Mouse (Mus musculus) heart, embryonic 14.5 days (tissue): ENCODE measurements around the gene Sumo1. TPM values are rescaled to one million over a fixed set of nuclear protein-coding genes. Genes with fewer than 3 reads are reported as not detected.
"Not testable (repeated sequence)": the region's sequence is repeated elsewhere in the genome, so short reads cannot be mapped to it uniquely, and the experiment has no call there.

Experiments
- ATAC-seq: fragments of 200-750 bp; cut with Nextera tagmentation; 2 replicates; pipeline ENCODE4 v1.8.0; 2017; ENCODE audit warnings: low read depth, moderate TSS enrichment; ENCODE audit not compliant: insufficient number of reproducible peaks, insufficient read depth, low FRiP score
- H3K27ac ChIP-seq, 2 experiments: fragments of 200-500 bp in 1 of 2; fragments of 300-500 bp in 1 of 2; sonication (generic) in 1 of 2; replicated peaks in 1 of 2; 2 replicates each; pipeline ENCODE4 v1.5.1; 2012 to 2014; ENCODE audit warnings: low read depth in 2 of 2, low read length in 2 of 2, control low read depth in 1 of 2, mild to moderate bottlenecking in 1 of 2, mixed read lengths in 1 of 2; ENCODE audit not compliant: control insufficient read depth in 1 of 2, insufficient read depth in 1 of 2
- H3K27me3 ChIP-seq: fragments of 300-500 bp; sonication (generic); 2 replicates; pipeline ENCODE4 v1.6.1; 2014; ENCODE audit warnings: mild to moderate bottlenecking, low read length, control low read depth; ENCODE audit not compliant: control insufficient read depth, insufficient read depth
- H3K36me3 ChIP-seq: fragments of 300-500 bp; sonication (generic); 2 replicates; pipeline ENCODE4 v1.6.1; 2014; ENCODE audit warnings: mild to moderate bottlenecking, control low read depth, low read length, mixed read lengths; ENCODE audit not compliant: control insufficient read depth, insufficient read depth
- H3K4me1 ChIP-seq, 2 experiments: fragments of 200-500 bp in 1 of 2; fragments of 300-500 bp in 1 of 2; sonication (generic) in 1 of 2; 2 replicates each; pipeline ENCODE4 v1.6.1; 2012 to 2014; ENCODE audit warnings: low read length in 2 of 2, control low read depth in 1 of 2, mixed read lengths in 1 of 2; ENCODE audit not compliant: control insufficient read depth in 2 of 2, insufficient read depth in 2 of 2
- H3K4me2 ChIP-seq: fragments of 300-500 bp; sonication (generic); 2 replicates; pipeline ENCODE4 v1.6.1; 2014; ENCODE audit warnings: mild to moderate bottlenecking, low read length
- H3K4me3 ChIP-seq, 2 experiments: fragments of 200-500 bp in 1 of 2; fragments of 300-500 bp in 1 of 2; sonication (generic) in 1 of 2; 2 replicates each; pipeline ENCODE4 v1.5.1; 2012 to 2014; ENCODE audit warnings: low read length in 2 of 2, mild to moderate bottlenecking in 2 of 2, control low read depth in 1 of 2, low read depth in 1 of 2, moderate library complexity in 1 of 2; ENCODE audit not compliant: control insufficient read depth in 1 of 2, insufficient read depth in 1 of 2
- H3K9ac ChIP-seq: fragments of 300-500 bp; sonication (generic); 2 replicates; pipeline ENCODE4 v1.6.1; 2014; ENCODE audit warnings: mild to moderate bottlenecking, low read length
- H3K9me3 ChIP-seq: fragments of 300-500 bp; sonication (generic); 2 replicates; pipeline ENCODE4 v1.6.1; 2016; ENCODE audit warnings: low read length, control low read depth; ENCODE audit not compliant: control insufficient read depth
- WGBS: fragments of 180-500 bp; shearing (Covaris S2); extraction: QIAGEN DNeasy Blood & Tissue Kit; methylation state at CpG from one replicate; pipeline ENCODE4 v1.1.7; 2014; 5-methylcytosine and 5-hydroxymethylcytosine counted together
- polyA plus RNA-seq: library from polyadenylated mRNA; unstranded; fragments of >200 nt; fragmentation: Nextera tagmentation; extraction: Ambion mirVana; gene quantifications from 2 replicates; pipeline ENCODE4 v1.2.1, GENCODE M21; 2014

Sumo1 gene
- polyA plus RNA-seq, 1 experiment from 2014 or later, result 246 TPM

GRCm38 (mm10) chr1:59656244-59657171 lies 14.1 kb downstream of the Sumo1 start:
- Histone ChIP-seq H3K9ac (no peak overlapping the region), H3K36me3 (peaks cover 26% of the 10 kb centered on the region), H3K4me3 (no peak overlapping the region), H3K27me3 (no peaks in the 10 kb centered on the region), H3K4me2 (no peak overlapping the region), H3K9me3 (no peaks in the 10 kb centered on the region), H3K27ac (no peak overlapping the region), H3K4me1 (no peaks in the 10 kb centered on the region)
- ATAC-seq, result no peak
- WGBS, result 87% methylated on average over 7 of the region's 7 CpGs

- Histone ChIP-seq H3K36me3 (peaks cover 46% of the 10 kb centered on the region), H3K27ac (no peak overlapping the region), H3K9me3 (no peaks in the 10 kb centered on the region), H3K4me2 (no peak overlapping the region), H3K4me1 (no peaks in the 10 kb centered on the region), H3K4me3 (no peak overlapping the region), H3K9ac (no peak overlapping the region), H3K27me3 (no peaks in the 10 kb centered on the region)
- no peak for ATAC-seq
- WGBS, result 82% methylated on average over 3 of the region's 3 CpGs
These were observed 17.3 kb downstream of the Sumo1 start for GRCm38 (mm10) chr1:59653243-59653911.

- H3K4me1 ChIP-seq, result no peaks in the 10 kb centered on the region
- H3K36me3 ChIP-seq, result peaks cover 59% of the 10 kb centered on the region
- no peaks in the 10 kb centered on the region for H3K27me3 ChIP-seq
- WGBS, result 88% methylated on average over 3 of the region's 3 CpGs
- no peaks in the 10 kb centered on the region for H3K9me3 ChIP-seq
- no peak overlapping the region for H3K9ac ChIP-seq
- H3K27ac ChIP-seq, result no peak overlapping the region
- ATAC-seq, result no peak
- H3K4me2 ChIP-seq, result no peak overlapping the region
- H3K4me3 ChIP-seq, result no peak overlapping the region
These were observed 19.3 kb downstream of the Sumo1 start for GRCm38 (mm10) chr1:59651201-59651819.

- not testable (repeated sequence) for H3K27me3 ChIP-seq
- peaks cover 66% of the 10 kb centered on the region for H3K36me3 ChIP-seq
- 96% methylated on average over 2 of the region's 2 CpGs for WGBS
These were observed 24.1 kb downstream of the Sumo1 start for GRCm38 (mm10) chr1:59646502-59646901.

GRCm38 (mm10) chr1:59642488-59642887 lies 28.1 kb downstream of the Sumo1 start:
- H3K9ac ChIP-seq, result no peak overlapping the region
- H3K4me2 ChIP-seq, result no peak overlapping the region
- no peaks in the 10 kb centered on the region for H3K27me3 ChIP-seq
- no peak for ATAC-seq
- H3K9me3 ChIP-seq, result no peaks in the 10 kb centered on the region
- WGBS, result 55% methylated on average over 1 of the region's 1 CpGs
- H3K4me1 ChIP-seq, result no peaks in the 10 kb centered on the region
- peaks cover 51% of the 10 kb centered on the region for H3K36me3 ChIP-seq
- H3K4me3 ChIP-seq, result no peak overlapping the region
- H3K27ac ChIP-seq, result no peak overlapping the region

More at GRCm38 (mm10) chr1:59646502-59646901, 24.1 kb downstream of the Sumo1 start:
- not testable (repeated sequence) for H3K4me2 ChIP-seq, H3K4me3 ChIP-seq, H3K9ac ChIP-seq, H3K27ac ChIP-seq, H3K9me3 ChIP-seq, ATAC-seq, H3K4me1 ChIP-seq

GRCm38 (mm10) chr1:59638371-59638770 lies 32.3 kb downstream of the Sumo1 start:
- Histone ChIP-seq H3K4me2 (no peak overlapping the region), H3K27me3 (no peaks in the 10 kb centered on the region), H3K36me3 (peaks cover 32% of the 10 kb centered on the region), H3K27ac (no peak overlapping the region), H3K9me3 (no peaks in the 10 kb centered on the region), H3K4me3 (no peak overlapping the region), H3K4me1 (no peaks in the 10 kb centered on the region), H3K9ac (no peak overlapping the region)
- ATAC-seq, result no peak
- 80% methylated on average over 3 of the region's 3 CpGs for WGBS

GRCm38 (mm10) chr1:59636349-59636748 lies 34.3 kb downstream of the Sumo1 start:
- Histone ChIP-seq H3K4me3 (no peak overlapping the region), H3K4me1 (peaks cover 0 to 2% of the 10 kb centered on the region in 2 experiments; a peak in 1 of 4 replicates), H3K4me2 (no peak overlapping the region), H3K9ac (no peak overlapping the region), H3K9me3 (no peaks in the 10 kb centered on the region), H3K27me3 (no peaks in the 10 kb centered on the region), H3K27ac (no peak overlapping the region), H3K36me3 (peaks cover 12% of the 10 kb centered on the region)
- WGBS, result 46% methylated on average over 1 of the region's 1 CpGs
- ATAC-seq, result no peak
